Mouse (Mus musculus): ENCODE results near the gene Tmem59. TPM values are rescaled to one million over a fixed set of nuclear protein-coding genes. Genes with fewer than 3 reads are reported as not detected.

Gene Tmem59
- total and polyA plus RNA-seq, 3 experiments = 74.2 to 209 (median 89.2) TPM

- H3K36me3 ChIP-seq (replicated peaks) = peaks cover 99% of the 10 kb centered on the region
- no peak overlapping the region for H3K4me3 ChIP-seq (ENCODE audit: low read depth, low read length)
- ATAC-seq (ENCODE audit: extremely low read depth, insufficient number of reproducible peaks, low FRiP score, poor library complexity, severe bottlenecking) (no peak), DNase-seq (ENCODE audit: low spot score) (no peak)
- peaks cover 14% of the 10 kb centered on the region for H3K4me1 ChIP-seq (ENCODE audit: insufficient read depth, low read depth, low read length)
- no peaks in the 10 kb centered on the region for H3K9me3 ChIP-seq (replicated peaks)
- no peaks in the 10 kb centered on the region for H3K27me3 ChIP-seq (ENCODE audit: insufficient read depth, low read length)
- TF ChIP-seq CTCF (IDR thresholded peaks at IDR 0.05; ENCODE audit: low read depth, low read length) (no peak), POLR2AphosphoS5 (IDR thresholded peaks at IDR 0.05; ENCODE audit: insufficient replicate concordance, low read depth, low read length) (no peak), TAL1 (conservative IDR thresholded peaks at IDR 0.05; ENCODE audit: low read depth, low read length) (no peak), GATA2 (IDR thresholded peaks at IDR 0.05; ENCODE audit: borderline replicate concordance, low read depth, low read length) (no peak), GATA1 (IDR thresholded peaks at IDR 0.05; ENCODE audit: borderline replicate concordance, low read length) (no peak)
Measured at GRCm38 (mm10) chr4:107203001-107203400, 24.8 kb downstream of the Tmem59 start.

GRCm38 (mm10) chr4:107207016-107207415, 28.8 kb downstream of the Tmem59 start:
- DNase-seq (ENCODE audit: low spot score) (no peak), ATAC-seq (ENCODE audit: extremely low read depth, insufficient number of reproducible peaks, low FRiP score, poor library complexity, severe bottlenecking) (no peak)
- Histone ChIP-seq H3K9me3 (replicated peaks) (no peaks in the 10 kb centered on the region), H3K27me3 (ENCODE audit: insufficient read depth, low read length) (no peaks in the 10 kb centered on the region), H3K36me3 (replicated peaks) (peaks cover 79% of the 10 kb centered on the region), H3K4me1 (ENCODE audit: insufficient read depth, low read depth, low read length) (peaks cover 41% of the 10 kb centered on the region), H3K4me3 (ENCODE audit: low read depth, low read length) (no peak overlapping the region)
- TF ChIP-seq GATA2 (IDR thresholded peaks at IDR 0.05; ENCODE audit: borderline replicate concordance, low read depth, low read length) (no peak), GATA1 (IDR thresholded peaks at IDR 0.05; ENCODE audit: borderline replicate concordance, low read length) (no peak), TAL1 (conservative IDR thresholded peaks at IDR 0.05; ENCODE audit: low read depth, low read length) (no peak), CTCF (IDR thresholded peaks at IDR 0.05; ENCODE audit: low read depth, low read length) (no peak), POLR2AphosphoS5 (IDR thresholded peaks at IDR 0.05; ENCODE audit: insufficient replicate concordance, low read depth, low read length) (no peak)

- no peaks in the 10 kb centered on the region; the same call in 1 of the 2 replicates for H3K27me3 ChIP-seq (ENCODE audit: insufficient read depth, low read length)
- peaks cover 40% of the 10 kb centered on the region for H3K4me1 ChIP-seq (ENCODE audit: insufficient read depth, low read depth, low read length)
- no peak for TF ChIP-seq CTCF (IDR thresholded peaks at IDR 0.05; ENCODE audit: low read depth, low read length)
- TF ChIP-seq TAL1 (conservative IDR thresholded peaks at IDR 0.05; ENCODE audit: low read depth, low read length) = no peak
- no peak for TF ChIP-seq POLR2AphosphoS5 (IDR thresholded peaks at IDR 0.05; ENCODE audit: insufficient replicate concordance, low read depth, low read length)
- TF ChIP-seq GATA1 (IDR thresholded peaks at IDR 0.05; ENCODE audit: borderline replicate concordance, low read length) = no peak
- no peak for TF ChIP-seq GATA2 (IDR thresholded peaks at IDR 0.05; ENCODE audit: borderline replicate concordance, low read depth, low read length)
- H3K9me3 ChIP-seq (replicated peaks) = no peaks in the 10 kb centered on the region
- no peak within 1 kb of the TSS for H3K4me3 ChIP-seq (ENCODE audit: low read depth, low read length)
- peaks cover 60% of the 10 kb centered on the region for H3K36me3 ChIP-seq (replicated peaks)
- ATAC-seq (ENCODE audit: extremely low read depth, insufficient number of reproducible peaks, low FRiP score, poor library complexity, severe bottlenecking) (no peak), DNase-seq (ENCODE audit: low spot score) (no peak)
Measured at GRCm38 (mm10) chr4:107208880-107209279, 30.7 kb downstream of the Tmem59 start, which contains the start of gene Ldlrad1. Gene Ldlrad1 (plus strand): TSS chr4:107209180.

GRCm38 (mm10) chr4:107210483-107211097, 32.4 kb downstream of the Tmem59 start:
- Histone ChIP-seq H3K4me3 (ENCODE audit: low read depth, low read length) (peak overlapping the region; percentile 39; the same call in 1 of the 2 replicates), H3K4me1 (ENCODE audit: insufficient read depth, low read depth, low read length) (peaks cover 49% of the 10 kb centered on the region), H3K36me3 (replicated peaks) (peaks cover 45% of the 10 kb centered on the region), H3K27me3 (ENCODE audit: insufficient read depth, low read length) (peaks cover 5% of the 10 kb centered on the region; the same call in 1 of the 2 replicates), H3K9me3 (replicated peaks) (no peaks in the 10 kb centered on the region)
- ATAC-seq (ENCODE audit: extremely low read depth, insufficient number of reproducible peaks, low FRiP score, poor library complexity, severe bottlenecking) (peak; percentile 60), DNase-seq (ENCODE audit: low spot score) (peak; percentile 37)
- TF ChIP-seq POLR2AphosphoS5 (IDR thresholded peaks at IDR 0.05; ENCODE audit: insufficient replicate concordance, low read depth, low read length) (no peak), TAL1 (conservative IDR thresholded peaks at IDR 0.05; ENCODE audit: low read depth, low read length) (no peak), GATA2 (IDR thresholded peaks at IDR 0.05; ENCODE audit: borderline replicate concordance, low read depth, low read length) (no peak), CTCF (IDR thresholded peaks at IDR 0.05; ENCODE audit: low read depth, low read length) (no peak), GATA1 (IDR thresholded peaks at IDR 0.05; ENCODE audit: borderline replicate concordance, low read length) (no peak)

- H3K4me3 ChIP-seq (ENCODE audit: low read depth, low read length) = no peak overlapping the region
- peaks cover 5% of the 10 kb centered on the region; the same call in 1 of the 2 replicates for H3K27me3 ChIP-seq (ENCODE audit: insufficient read depth, low read length)
- DNase-seq (ENCODE audit: low spot score) (no peak), ATAC-seq (ENCODE audit: extremely low read depth, insufficient number of reproducible peaks, low FRiP score, poor library complexity, severe bottlenecking) (no peak)
- H3K36me3 ChIP-seq (replicated peaks) = peaks cover 40% of the 10 kb centered on the region
- peaks cover 58% of the 10 kb centered on the region for H3K4me1 ChIP-seq (ENCODE audit: insufficient read depth, low read depth, low read length)
- TF ChIP-seq POLR2AphosphoS5 (IDR thresholded peaks at IDR 0.05; ENCODE audit: insufficient replicate concordance, low read depth, low read length) (no peak), CTCF (IDR thresholded peaks at IDR 0.05; ENCODE audit: low read depth, low read length) (no peak), GATA1 (IDR thresholded peaks at IDR 0.05; ENCODE audit: borderline replicate concordance, low read length) (no peak), GATA2 (IDR thresholded peaks at IDR 0.05; ENCODE audit: borderline replicate concordance, low read depth, low read length) (no peak), TAL1 (conservative IDR thresholded peaks at IDR 0.05; ENCODE audit: low read depth, low read length) (no peak)
- no peaks in the 10 kb centered on the region for H3K9me3 ChIP-seq (replicated peaks)
Measured at GRCm38 (mm10) chr4:107211465-107211864, 33.3 kb downstream of the Tmem59 start.

GRCm38 (mm10) chr4:107211936-107212335, 33.7 kb downstream of the Tmem59 start:
- no peaks in the 10 kb centered on the region for H3K9me3 ChIP-seq (replicated peaks)
- TF ChIP-seq POLR2AphosphoS5 (IDR thresholded peaks at IDR 0.05; ENCODE audit: insufficient replicate concordance, low read depth, low read length) = no peak
- TF ChIP-seq TAL1 (conservative IDR thresholded peaks at IDR 0.05; ENCODE audit: low read depth, low read length) = no peak
- TF ChIP-seq GATA1 (IDR thresholded peaks at IDR 0.05; ENCODE audit: borderline replicate concordance, low read length) = no peak
- TF ChIP-seq CTCF (IDR thresholded peaks at IDR 0.05; ENCODE audit: low read depth, low read length) = no peak
- no peak for TF ChIP-seq GATA2 (IDR thresholded peaks at IDR 0.05; ENCODE audit: borderline replicate concordance, low read depth, low read length)

More at GRCm38 (mm10) chr4:107211936-107212335, 33.7 kb downstream of the Tmem59 start:
- Histone ChIP-seq H3K4me3 (ENCODE audit: low read depth, low read length) (no peak overlapping the region), H3K27me3 (ENCODE audit: insufficient read depth, low read length) (peaks cover 5% of the 10 kb centered on the region; the same call in 1 of the 2 replicates), H3K36me3 (replicated peaks) (peaks cover 36% of the 10 kb centered on the region), H3K4me1 (ENCODE audit: insufficient read depth, low read depth, low read length) (peaks cover 63% of the 10 kb centered on the region)
- DNase-seq (ENCODE audit: low spot score) (no peak), ATAC-seq (ENCODE audit: extremely low read depth, insufficient number of reproducible peaks, low FRiP score, poor library complexity, severe bottlenecking) (no peak)
